15 mouse cellular contexts compared by ENCODE assay signal in genomic region chr2:79399234-79400000, GRCm38 (mm10). TPM values are rescaled to one million over a fixed set of nuclear protein-coding genes. Genes with fewer than 3 reads are reported as not detected.
A peak's percentile ranks its signal among the peaks of the same experiment; 100 is the strongest.
DNase-seq lines count a peak whose midpoint lies in the region; ATAC-seq lines count a peak whose summit lies in the region.
"Had no signal": no experiment of that assay in that cellular context is flagged by ENCODE, and none has a peak within 500 bp of the region (broad histone marks: within the 10 kb centered on the region; RNA-seq: fewer than 3 reads in every experiment).

No protein-coding gene starts in this region.

- H3K9ac ChIP-seq in hindbrain, embryonic 16.5 days (ENCODE audit: low read depth, low read length), result no peak overlapping the region
- no peak overlapping the region for H3K9ac ChIP-seq in intestine, embryonic 15.5 days
- H3K9ac ChIP-seq: embryonic facial prominence, embryonic 13.5 days; heart, embryonic 15.5 days; liver, postnatal 0 days had no signal

- H3K9me3 ChIP-seq in hindbrain, embryonic 16.5 days (ENCODE audit: control insufficient read depth, low read length), result no peaks in the 10 kb centered on the region
- H3K9me3 ChIP-seq in intestine, embryonic 15.5 days, result no peaks in the 10 kb centered on the region
- H3K9me3 ChIP-seq: embryonic facial prominence, embryonic 13.5 days; heart, embryonic 15.5 days; limb, embryonic 10.5 days; megakaryocyte, embryonic 14.5 days had no signal

- no peaks in the 10 kb centered on the region for H3K36me3 ChIP-seq in hindbrain, embryonic 16.5 days (ENCODE audit: control insufficient read depth, insufficient read depth, low read length)
- H3K36me3 ChIP-seq in intestine, embryonic 15.5 days, result no peaks in the 10 kb centered on the region
- H3K36me3 ChIP-seq: embryonic facial prominence, embryonic 13.5 days; heart, embryonic 15.5 days; limb, embryonic 10.5 days had no signal

- H3K4me1 ChIP-seq in hindbrain, embryonic 16.5 days (ENCODE audit: control insufficient read depth, insufficient read depth, low read depth, low read length), result no peaks in the 10 kb centered on the region
- no peaks in the 10 kb centered on the region for H3K4me1 ChIP-seq in intestine, embryonic 15.5 days (replicated peaks)
- H3K4me1 ChIP-seq: embryonic facial prominence, embryonic 13.5 days; heart, embryonic 15.5 days; limb, embryonic 10.5 days had no signal

- no peak overlapping the region; the same call in 1 of the 2 replicates for H3K27ac ChIP-seq in hindbrain, embryonic 16.5 days (ENCODE audit: low read depth, low read length)
- no peak overlapping the region for H3K27ac ChIP-seq in intestine, embryonic 15.5 days
- H3K27ac ChIP-seq: embryonic facial prominence, embryonic 13.5 days; gastrocnemius, adult 2 months; heart, embryonic 15.5 days; limb, embryonic 10.5 days had no signal

- H3K4me2 ChIP-seq in hindbrain, embryonic 16.5 days (ENCODE audit: low read length), result no peak overlapping the region
- H3K4me2 ChIP-seq in intestine, embryonic 15.5 days (replicated peaks), result no peak overlapping the region
- H3K4me2 ChIP-seq: embryonic facial prominence, embryonic 13.5 days; heart, embryonic 15.5 days had no signal

- peak; percentile 39 for DNase-seq in cerebellum, adult 11-12 months
- peak; percentile 62 for DNase-seq in cerebellum, adult 9-11 months
- peak; percentile 93 for DNase-seq in retina, postnatal 1 day
- DNase-seq: gastrocnemius, adult 2 months; liver, postnatal 0 days had no signal

- no peak overlapping the region for H3K4me3 ChIP-seq in hindbrain, embryonic 16.5 days (ENCODE audit: low read length)
- H3K4me3 ChIP-seq in intestine, embryonic 15.5 days (replicated peaks), result no peak overlapping the region
- H3K4me3 ChIP-seq: embryonic facial prominence, embryonic 13.5 days; gastrocnemius, adult 2 months; heart, embryonic 15.5 days; limb, embryonic 10.5 days; megakaryocyte, embryonic 14.5 days had no signal

- WGBS in hindbrain, embryonic 16.5 days, result 30% methylated on average over 8 of the region's 8 CpGs
- 56% methylated on average over 8 of the region's 8 CpGs for WGBS in intestine, embryonic 15.5 days

- no peaks in the 10 kb centered on the region for H3K27me3 ChIP-seq in hindbrain, embryonic 16.5 days (replicated peaks; ENCODE audit: control insufficient read depth, insufficient read depth, low read length)
- no peaks in the 10 kb centered on the region for H3K27me3 ChIP-seq in intestine, embryonic 15.5 days (replicated peaks)
- H3K27me3 ChIP-seq: embryonic facial prominence, embryonic 13.5 days; heart, embryonic 15.5 days had no signal

- ATAC-seq in hindbrain, embryonic 16.5 days, result peak; percentile 88
- no peak for ATAC-seq in megakaryocyte progenitor cell, adult 5-6 weeks (replicated peaks; ENCODE audit: poor library complexity)
- ATAC-seq in intestine, embryonic 15.5 days, result no peak
- no peak for ATAC-seq in erythroid progenitor cell, adult 5-6 weeks (replicated peaks; ENCODE audit: low FRiP score, poor library complexity, severe bottlenecking)
- ATAC-seq: intestine, postnatal 0 days; liver, postnatal 0 days had no signal

RNA-seq across cellular contexts. Expression of gene Neurod1, which starts 57.1 kb away (rescaled TPM):
- 42.8 and 49.2 TPM in 2 replicates for polyA plus RNA-seq in hindbrain, embryonic 16.5 days (2015; fragmentation: Nextera tagmentation; extraction: Ambion mirVana)
- total RNA-seq in megakaryocyte progenitor cell, adult 5-6 weeks (2015), result not detected in 2 replicates
- total RNA-seq in megakaryocyte progenitor cell, adult 5-6 weeks (2017), result not detected in 2 replicates
- polyA plus RNA-seq in intestine, embryonic 15.5 days (2015; fragmentation: Nextera tagmentation; extraction: Ambion mirVana), result 3.6 and 4.2 TPM in 2 replicates
- total RNA-seq in erythroid progenitor cell, adult 5-6 weeks (2015; ENCODE audit: low replicate concordance), result not detected in 2 replicates
- not detected in 2 replicates for total RNA-seq in erythroid progenitor cell, adult 5-6 weeks (2017; ENCODE audit: low replicate concordance)
- total RNA-seq: gastrocnemius, adult 2 months had no signal
- polyA plus RNA-seq: heart, embryonic 15.5 days; limb, embryonic 10.5 days; liver, postnatal 0 days; urinary bladder, adult 2 months had no signal

RNA-seq across cellular contexts. Expression of gene Cerkl, which starts 57.2 kb away (rescaled TPM):
- 2.1 and 2.6 TPM in 2 replicates for polyA plus RNA-seq in hindbrain, embryonic 16.5 days (2015; fragmentation: Nextera tagmentation; extraction: Ambion mirVana)
- total RNA-seq in megakaryocyte progenitor cell, adult 5-6 weeks (2015), result 3.3 and 4.8 TPM in 2 replicates
- total RNA-seq in megakaryocyte progenitor cell, adult 5-6 weeks (2017), result 6.0 and 9.9 TPM in 2 replicates
- polyA plus RNA-seq in intestine, embryonic 15.5 days (2015; fragmentation: Nextera tagmentation; extraction: Ambion mirVana), result 1.5 and 1.6 TPM in 2 replicates
- 2.9 and 3.6 TPM in 2 replicates for total RNA-seq in erythroid progenitor cell, adult 5-6 weeks (2015; ENCODE audit: low replicate concordance)
- total RNA-seq in erythroid progenitor cell, adult 5-6 weeks (2017; ENCODE audit: low replicate concordance), result 4.3 and 10.5 TPM in 2 replicates

Comparison
In these comparisons a context has a peak if more than half of its experiments do, and no peak if none do; other contexts are left out.
1. DNase-seq: peak in every context shown above with its lines; median percentile 93 in retina, postnatal 1 day; 62 in cerebellum, adult 9-11 months; 39 in cerebellum, adult 11-12 months.